Mouse (Mus musculus): ENCODE results near the gene Nkpd1. TPM values are rescaled to one million over a fixed set of nuclear protein-coding genes. Genes with fewer than 3 reads are reported as not detected.
"Not testable (repeated sequence)": the region's sequence is repeated elsewhere in the genome, so short reads cannot be mapped to it uniquely, and the experiment has no call there.

The Nkpd1 gene
- total RNA-seq, 2 experiments from 2014 or later: 0.94 to 1.0 TPM

- peak; percentile 37 to 50 for DNase-seq (ENCODE audit: low spot score in 2 of 2)
Measured at GRCm38 (mm10) chr7:19503481-19504068, 14.1 kb upstream of the Nkpd1 start.

DNA sequence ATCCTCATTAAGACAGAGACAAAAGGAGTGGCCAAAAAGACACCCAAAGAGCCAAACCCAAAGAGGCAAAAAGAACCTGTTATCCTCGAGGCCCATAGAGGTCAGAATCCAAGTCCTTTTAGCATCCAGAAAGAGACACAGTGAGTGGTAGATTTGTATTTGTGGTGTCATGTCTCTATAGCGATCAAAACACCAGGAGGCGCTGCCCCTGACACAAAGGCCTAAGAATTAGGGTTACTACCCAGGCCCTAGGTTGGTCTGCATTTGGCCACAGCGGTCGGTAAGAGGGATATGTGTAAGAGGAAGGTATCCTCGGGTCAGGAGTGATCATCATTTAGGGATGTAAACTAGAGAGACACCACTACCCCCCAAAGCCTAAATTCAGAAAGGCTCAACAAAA lies 11.3 kb upstream of the Nkpd1 start:
- no peak for DNase-seq (ENCODE audit: low spot score in 2 of 2)

- DNase-seq (ENCODE audit: low spot score in 2 of 2): peak; percentile 52 to 73
Measured at GRCm38 (mm10) chr7:19506969-19507611, 10.5 kb upstream of the Nkpd1 start.

DNA sequence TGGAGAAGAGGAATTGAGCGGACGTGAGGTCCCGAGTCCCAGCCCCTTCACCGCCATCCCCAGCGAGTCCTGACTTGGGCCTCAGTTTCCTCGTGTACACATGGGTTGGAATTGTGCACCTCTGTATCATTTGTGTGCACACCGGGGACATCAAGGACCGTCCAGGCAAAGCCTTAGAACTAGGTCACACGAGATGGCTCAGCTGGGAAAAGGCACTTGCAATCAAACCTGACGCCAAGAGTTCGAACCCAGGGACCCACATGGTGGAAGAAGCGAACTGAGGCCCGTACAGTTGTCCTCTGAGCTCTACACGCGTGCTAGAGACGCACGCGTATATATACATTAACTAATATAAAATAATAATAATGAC lies 10.0 kb upstream of the Nkpd1 start:
- DNase-seq (ENCODE audit: low spot score in 2 of 2): no peak

DNA sequence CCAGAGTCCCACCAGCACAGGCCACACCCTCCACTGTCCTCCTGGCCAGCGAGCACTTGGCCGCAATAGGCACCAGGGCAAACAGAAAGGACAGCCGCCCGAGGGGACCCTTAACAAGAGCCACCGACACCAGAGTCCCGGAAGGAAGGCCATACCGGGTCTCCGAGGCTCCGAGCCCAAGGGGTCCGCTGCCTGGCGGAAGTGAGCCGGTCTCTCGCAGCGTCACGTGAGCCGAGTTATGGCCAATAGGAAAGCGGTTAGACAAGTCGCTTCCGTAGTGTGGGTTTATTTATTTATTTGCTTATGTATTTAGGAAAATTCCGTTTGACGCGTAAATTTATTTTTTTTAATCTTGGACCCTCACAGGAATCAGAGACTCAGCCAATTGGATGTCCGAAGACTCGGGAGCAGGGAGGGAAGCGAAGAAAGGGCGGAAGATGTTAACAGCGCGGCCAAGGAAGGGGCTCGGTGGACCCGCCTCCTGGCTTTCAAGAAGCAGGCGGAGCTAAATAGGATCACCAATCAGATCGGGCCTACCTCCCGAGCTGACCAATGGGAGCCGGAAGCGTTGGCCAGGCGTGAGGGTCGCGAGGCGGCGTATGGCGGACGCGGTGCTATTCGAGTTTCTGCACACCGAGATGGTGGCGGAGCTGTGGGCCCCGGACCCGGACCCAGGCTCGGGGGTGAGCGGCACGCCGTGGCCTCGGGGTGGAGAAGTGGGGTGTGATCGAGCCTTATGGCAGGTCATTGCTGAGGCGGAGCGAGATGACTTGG lies 9.3 kb upstream of the Nkpd1 start, which contains the start of the genes Bloc1s3 and Trappc6a:
Gene Bloc1s3, minus strand, starts transcription at position 218 of the 774 bp plus-strand sequence.
Gene Trappc6a, plus strand, starts transcription at position 246 of the 774 bp plus-strand sequence.
- DNase-seq (ENCODE audit: low spot score in 2 of 2): peak; percentile 94 to 95

GRCm38 (mm10) chr7:19508924-19509568 lies 8.6 kb upstream of the Nkpd1 start:
- no peak for DNase-seq (ENCODE audit: low spot score in 2 of 2)

DNA sequence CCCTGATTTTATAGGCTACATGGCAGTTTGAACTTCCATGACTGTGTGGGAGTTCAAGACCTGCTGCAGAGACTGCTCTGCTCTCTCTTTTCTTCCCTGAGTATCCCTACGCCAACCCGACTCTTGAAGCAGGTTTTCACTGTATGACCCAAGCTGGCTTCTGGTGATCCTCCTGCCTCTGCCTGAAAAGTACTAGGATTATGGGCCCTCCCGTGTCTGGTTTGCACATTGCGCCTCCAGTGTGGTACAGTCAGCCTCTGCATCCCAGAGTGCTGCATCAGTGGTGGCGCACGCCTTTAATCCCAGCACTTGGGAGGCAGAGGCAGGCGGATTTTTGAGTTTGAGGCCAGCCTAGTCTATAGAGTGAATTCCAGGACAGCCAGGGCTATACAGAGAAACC lies 7.9 kb upstream of the Nkpd1 start:
- DNase-seq (ENCODE audit: low spot score in 2 of 2): no peak

DNA sequence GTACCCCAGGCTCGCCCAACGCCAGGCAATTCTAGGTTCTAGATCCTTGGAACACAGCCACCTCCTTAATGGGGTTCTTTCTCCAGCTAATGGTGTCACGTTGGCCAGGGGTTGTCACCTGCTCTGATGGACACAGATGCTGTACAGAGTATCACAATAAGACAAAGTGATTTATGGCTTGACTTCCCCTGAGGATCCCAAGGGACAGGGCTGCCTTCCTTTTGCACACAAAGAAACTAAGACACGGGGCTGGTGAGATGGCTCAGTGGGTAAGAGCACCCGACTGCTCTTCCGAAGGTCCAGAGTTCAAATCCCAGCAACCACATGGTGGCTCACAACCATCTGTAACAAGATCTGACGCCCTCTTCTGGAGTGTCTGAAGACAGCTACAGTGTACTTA lies 5.7 kb upstream of the Nkpd1 start:
- not testable (repeated sequence) for DNase-seq (ENCODE audit: low spot score in 2 of 2)

GRCm38 (mm10) chr7:19512353-19512752 lies 5.3 kb upstream of the Nkpd1 start:
- no peak for DNase-seq (ENCODE audit: low spot score in 2 of 2)

- DNase-seq (ENCODE audit: low spot score in 2 of 2): no peak
Measured at GRCm38 (mm10) chr7:19520032-19520431, 2.4 kb downstream of the Nkpd1 start.

DNA sequence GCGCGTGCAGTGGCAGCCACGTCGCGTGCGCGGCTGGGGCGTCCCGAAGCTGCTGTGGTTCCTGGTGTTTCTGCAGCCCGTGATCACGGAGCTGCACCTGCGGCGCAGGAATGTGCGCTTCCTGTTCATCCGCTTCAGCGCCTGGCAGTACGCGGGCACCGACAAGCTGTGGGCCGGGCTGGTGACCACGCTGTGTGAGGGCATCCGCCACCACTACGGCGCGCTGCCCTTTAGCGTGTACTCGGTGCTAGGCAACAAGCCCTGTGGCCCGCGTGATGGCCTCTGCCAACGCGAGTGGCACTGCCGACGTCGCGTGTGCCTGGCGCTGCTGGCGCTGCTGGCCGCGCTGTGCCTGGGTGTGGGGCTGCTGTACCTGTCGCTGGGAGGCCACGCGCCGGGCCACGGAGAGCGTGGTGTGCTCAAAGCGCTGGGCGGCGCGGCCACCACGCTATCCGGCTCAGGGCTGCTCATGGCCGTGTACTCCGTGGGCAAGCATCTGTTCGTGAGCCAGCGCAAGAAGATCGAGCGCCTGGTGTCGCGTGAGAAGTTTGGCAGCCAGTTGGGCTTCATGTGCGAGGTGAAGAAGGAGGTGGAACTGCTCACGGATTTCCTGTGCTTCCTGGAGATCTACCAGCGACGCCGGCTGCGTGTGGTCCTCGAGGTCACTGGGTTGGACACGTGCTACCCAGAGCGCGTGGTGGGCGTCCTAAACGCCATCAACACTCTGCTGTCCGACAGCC lies 5.5 kb downstream of the Nkpd1 start:
- DNase-seq (ENCODE audit: low spot score in 2 of 2): peak in 1 of 2 experiments; percentile 25

- DNase-seq (ENCODE audit: low spot score in 2 of 2): peak; percentile 81 to 86
Measured at GRCm38 (mm10) chr7:19523757-19524419, 6.2 kb downstream of the Nkpd1 start.

DNA sequence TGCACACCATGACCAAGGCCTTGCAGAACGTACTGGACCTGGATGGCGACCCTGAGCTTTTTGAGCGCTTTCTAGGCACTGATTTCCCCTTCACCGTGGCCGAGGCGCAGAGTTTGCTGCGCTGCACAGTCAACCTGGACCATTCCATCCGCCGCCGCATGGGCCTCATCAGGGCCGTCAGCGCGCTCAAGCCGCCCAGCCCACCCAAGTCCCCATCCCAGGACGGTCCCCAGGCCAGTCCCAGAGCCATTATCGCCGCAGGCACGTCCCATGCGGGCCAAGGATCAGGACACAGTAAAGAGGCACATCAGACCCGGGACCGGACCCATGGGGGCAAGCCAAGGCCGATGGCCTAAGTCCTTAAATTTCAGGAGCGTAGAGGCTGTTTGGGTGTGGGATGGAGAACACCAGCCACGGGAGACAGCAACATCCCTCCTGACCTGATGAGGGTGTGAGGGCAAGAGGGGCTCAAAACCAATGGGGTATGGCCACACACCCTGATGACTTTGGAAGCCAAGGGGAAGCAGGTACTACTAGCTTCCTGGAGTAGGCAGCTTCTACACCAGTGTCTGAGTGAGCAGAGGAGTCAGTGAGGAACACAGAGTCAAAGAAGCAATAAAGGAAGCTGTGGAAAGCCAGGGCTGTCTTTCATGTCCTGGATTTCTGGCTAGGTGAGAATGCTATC lies 6.9 kb downstream of the Nkpd1 start:
- no peak for DNase-seq (ENCODE audit: low spot score in 2 of 2)

- DNase-seq (ENCODE audit: low spot score in 2 of 2): no peak
Measured at GRCm38 (mm10) chr7:19525105-19525481, 7.5 kb downstream of the Nkpd1 start.

DNA sequence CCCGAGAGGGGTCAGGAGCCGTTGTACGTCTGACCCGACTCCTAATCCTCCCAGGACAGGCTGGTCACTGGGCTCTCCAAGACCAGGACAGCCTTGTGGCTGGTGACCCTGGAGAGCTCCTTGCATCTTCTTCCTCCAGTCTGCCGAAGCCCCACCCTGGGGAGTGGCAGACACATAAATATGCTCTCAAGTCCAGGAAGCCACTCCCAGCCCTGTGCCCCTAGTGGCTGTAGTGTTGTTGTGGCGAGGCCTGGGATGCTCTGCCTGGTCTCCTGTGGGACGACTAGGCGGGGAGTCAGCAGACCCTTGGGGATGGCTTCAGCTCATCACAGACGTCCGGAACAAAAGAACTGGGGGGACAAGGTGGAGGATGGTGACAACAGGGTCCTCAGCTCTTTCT lies 13.4 kb downstream of the Nkpd1 start:
- DNase-seq (ENCODE audit: low spot score in 2 of 2): no peak

DNA sequence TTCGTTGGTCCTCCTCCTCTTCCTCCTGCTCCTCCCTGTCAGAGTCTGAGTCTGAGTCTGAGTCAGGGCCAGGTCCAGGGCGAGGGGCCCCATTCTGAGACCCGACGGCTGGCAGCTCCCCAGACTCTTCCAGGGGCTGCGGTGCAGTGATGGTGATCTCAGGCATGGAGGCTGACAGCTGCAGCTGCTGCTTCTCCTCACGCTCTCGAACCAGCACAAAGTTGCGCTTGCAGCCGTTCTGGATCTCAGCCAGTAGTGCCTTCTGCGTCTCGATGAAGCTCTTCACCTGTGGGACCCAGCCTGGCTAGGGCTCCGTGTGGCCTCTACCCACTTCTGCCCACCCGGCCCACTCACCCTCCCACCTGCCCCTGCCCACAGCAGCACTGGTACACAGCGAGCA lies 14.6 kb downstream of the Nkpd1 start:
- DNase-seq (ENCODE audit: low spot score in 2 of 2): no peak

- no peak for DNase-seq (ENCODE audit: low spot score in 2 of 2)
Measured at GRCm38 (mm10) chr7:19534676-19535075, 17.0 kb downstream of the Nkpd1 start.

GRCm38 (mm10) chr7:19540771-19541566 lies 23.3 kb downstream of the Nkpd1 start:
- no peak for DNase-seq (ENCODE audit: low spot score in 2 of 2)

- no peak for DNase-seq (ENCODE audit: low spot score in 2 of 2)
Measured at GRCm38 (mm10) chr7:19541681-19542154, 24.1 kb downstream of the Nkpd1 start.
